Mouse (Mus musculus): ENCODE results near the gene Hoxb5.

DNA sequence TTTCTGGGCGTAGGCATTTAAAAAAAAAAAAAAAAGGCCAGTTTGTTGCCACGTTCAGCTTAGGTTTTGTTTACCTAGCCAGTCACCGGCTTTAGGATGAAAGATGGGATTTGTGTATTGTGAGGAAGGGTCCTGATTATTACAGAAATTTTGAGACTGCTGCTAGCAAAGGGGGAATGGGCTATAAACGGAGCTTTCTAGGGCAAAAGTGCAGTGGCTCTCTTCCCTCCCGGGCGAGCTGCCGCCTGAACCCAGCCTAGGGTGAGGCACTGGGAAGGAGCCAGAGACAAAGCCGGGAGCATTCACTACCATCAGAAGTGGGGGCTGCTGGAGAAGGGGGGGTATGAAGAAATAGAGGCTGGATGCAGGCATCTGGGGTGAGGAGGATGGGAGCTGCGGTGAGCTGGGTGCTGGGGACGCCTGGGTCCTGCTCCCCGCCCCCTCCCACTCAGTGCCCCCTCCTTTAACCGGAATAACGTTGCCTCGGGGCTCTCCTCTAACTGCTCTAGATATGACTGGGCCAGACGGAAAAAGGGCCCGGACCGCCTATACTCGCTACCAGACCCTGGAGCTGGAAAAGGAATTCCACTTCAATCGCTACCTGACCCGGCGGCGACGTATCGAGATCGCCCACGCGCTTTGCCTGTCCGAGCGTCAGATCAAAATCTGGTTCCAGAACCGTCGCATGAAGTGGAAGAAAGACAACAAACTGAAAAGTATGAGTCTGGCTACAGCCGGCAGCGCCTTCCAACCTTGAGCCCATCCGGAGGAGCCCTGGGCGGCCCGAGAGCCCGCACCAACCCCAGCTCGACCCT is 1.5 kb downstream of the Hoxb5 start:
- no peak for TF ChIP-seq TAL1 (IDR thresholded peaks at IDR 0.05; ENCODE audit: low read length)
- TF ChIP-seq GATA1 (IDR thresholded peaks at IDR 0.05; ENCODE audit: low read length): no peak

Measured in erythroblast, embryonic 14.5 days (primary cell).